Mouse (Mus musculus) stomach, postnatal 0 days (tissue): ENCODE results near the gene Nfkb1.

ENCODE experiments used
- CTCF ChIP-seq: IDR thresholded peaks from 2 replicates; pipeline ENCODE4 v1.5.1; 2016; ENCODE audit warnings: antibody characterized with exemption, low read depth, mild to moderate bottlenecking, moderate library complexity
- EP300 ChIP-seq: optimal IDR thresholded peaks from 2 replicates; pipeline ENCODE3; 2016; ENCODE audit warnings: antibody characterized with exemption

DNA sequence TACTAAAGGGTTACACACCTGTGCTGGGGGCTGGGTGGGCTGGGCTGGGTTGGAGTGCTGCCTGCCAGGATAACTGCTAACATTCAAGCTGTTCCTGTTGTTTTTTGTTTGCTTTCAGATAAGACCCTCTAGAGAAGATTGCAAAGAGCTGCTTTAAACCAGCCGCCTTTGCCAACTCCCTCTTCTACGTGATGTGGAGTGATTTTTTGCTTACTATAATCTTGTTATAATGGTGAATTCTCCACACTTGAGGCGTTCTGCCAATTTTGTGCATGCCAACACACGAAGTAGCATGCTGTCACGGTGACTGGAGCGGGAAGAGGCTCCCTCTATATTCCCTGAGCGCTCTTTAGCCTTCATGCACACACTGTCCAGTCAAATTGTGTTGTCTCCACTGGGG, 17.7 kb downstream of the Nfkb1 start:
- no peak for TF ChIP-seq CTCF
- TF ChIP-seq EP300 = no peak
